Mouse (Mus musculus) gonadal fat pad, adult 2 months (tissue): ENCODE measurements around the gene Phlpp1. TPM values are rescaled to one million over a fixed set of nuclear protein-coding genes. Genes with fewer than 3 reads are reported as not detected.
"Not testable (repeated sequence)": the region's sequence is repeated elsewhere in the genome, so short reads cannot be mapped to it uniquely, and the experiment has no call there.

Source experiments
- DNase-seq: peaks from one replicate; pipeline ENCODE4 v3.0.0-alpha.2; 2012; ENCODE audit warnings: low read depth
- polyA plus RNA-seq: library from polyadenylated mRNA; depleted of rRNA; stranded (reverse); fragments of >200 nt; gene quantifications from 2 replicates; pipeline ENCODE4 v1.2.3, GENCODE M21; 2012

The Phlpp1 gene
- polyA plus RNA-seq, 1 experiment = 9.0 TPM

- no peak for DNase-seq
These were observed 72.7 kb downstream of the Phlpp1 start for GRCm38 (mm10) chr1:106244245-106244644.

- no peak for DNase-seq
These were observed 82.5 kb downstream of the Phlpp1 start for GRCm38 (mm10) chr1:106254047-106254446.

DNA sequence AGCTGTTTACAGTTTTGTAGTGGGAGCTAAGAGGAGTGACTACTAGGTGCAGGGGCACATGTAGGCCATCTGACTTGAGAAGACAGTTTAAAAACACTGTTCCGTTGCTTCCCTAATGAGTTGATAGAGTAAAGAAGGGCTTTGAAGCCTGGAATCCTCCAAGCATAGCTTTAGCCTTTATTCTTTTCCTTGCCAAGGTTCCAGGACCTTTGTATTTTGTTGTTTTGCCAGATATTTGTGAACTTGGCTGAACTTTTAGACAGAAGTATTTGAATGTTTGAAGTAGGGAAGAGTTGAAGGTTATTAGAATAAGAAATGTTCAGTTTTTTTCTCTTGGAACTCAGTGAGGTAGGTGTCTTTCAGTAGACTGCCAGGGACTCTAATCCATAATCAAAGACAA, 85.6 kb downstream of the Phlpp1 start:
- DNase-seq = no peak

- DNase-seq = peak; percentile 91
These were observed 96.7 kb downstream of the Phlpp1 start for GRCm38 (mm10) chr1:106268028-106268799.

- DNase-seq = no peak
These were observed 97.8 kb downstream of the Phlpp1 start for GRCm38 (mm10) chr1:106269337-106269736.

GRCm38 (mm10) chr1:106272916-106273315, 101.4 kb downstream of the Phlpp1 start:
- no peak for DNase-seq

GRCm38 (mm10) chr1:106273801-106274200, 102.2 kb downstream of the Phlpp1 start:
- DNase-seq = no peak

DNA sequence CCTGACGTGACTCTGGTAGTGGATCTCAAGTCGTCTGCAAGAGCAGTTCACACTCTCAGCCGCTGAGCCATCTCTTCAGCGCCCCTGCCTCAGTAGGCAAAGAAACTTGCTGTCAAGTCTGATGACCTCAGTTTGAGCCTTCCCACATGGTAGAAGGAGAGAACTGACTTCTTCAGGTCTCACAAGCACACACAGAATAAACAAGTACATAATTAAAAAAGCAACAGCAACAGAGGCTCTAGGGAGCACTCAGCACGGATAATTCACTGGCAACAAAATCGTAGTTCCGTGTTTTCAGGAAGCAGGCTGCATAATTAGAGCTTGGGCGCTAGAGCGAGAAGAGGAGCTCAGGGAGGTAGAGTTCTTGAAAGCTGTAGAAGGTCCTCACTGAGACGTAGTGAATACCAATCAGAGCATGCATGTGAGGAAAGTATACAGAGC, 103.0 kb downstream of the Phlpp1 start:
- DNase-seq = no peak

DNA sequence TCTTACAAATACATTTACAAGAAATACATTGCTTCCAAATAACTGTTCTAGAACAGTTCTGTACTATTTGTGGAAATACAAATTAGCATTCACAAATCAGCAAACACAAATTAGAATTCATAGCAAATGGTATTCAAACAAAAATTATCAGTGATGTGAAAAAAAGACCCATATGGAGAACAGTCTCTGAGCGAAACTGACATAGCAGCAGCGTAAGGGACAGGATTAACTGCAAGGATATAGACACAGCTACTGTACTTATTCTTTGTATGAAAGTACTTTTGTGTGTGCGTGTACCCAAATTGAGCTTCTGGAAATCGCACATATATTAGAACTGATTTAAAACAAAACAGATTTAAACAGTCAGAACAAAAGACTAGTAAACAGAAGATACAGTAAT, 103.6 kb downstream of the Phlpp1 start:
- no peak for DNase-seq

- DNase-seq = no peak
These were observed 104.2 kb downstream of the Phlpp1 start for GRCm38 (mm10) chr1:106275731-106276130.

DNA sequence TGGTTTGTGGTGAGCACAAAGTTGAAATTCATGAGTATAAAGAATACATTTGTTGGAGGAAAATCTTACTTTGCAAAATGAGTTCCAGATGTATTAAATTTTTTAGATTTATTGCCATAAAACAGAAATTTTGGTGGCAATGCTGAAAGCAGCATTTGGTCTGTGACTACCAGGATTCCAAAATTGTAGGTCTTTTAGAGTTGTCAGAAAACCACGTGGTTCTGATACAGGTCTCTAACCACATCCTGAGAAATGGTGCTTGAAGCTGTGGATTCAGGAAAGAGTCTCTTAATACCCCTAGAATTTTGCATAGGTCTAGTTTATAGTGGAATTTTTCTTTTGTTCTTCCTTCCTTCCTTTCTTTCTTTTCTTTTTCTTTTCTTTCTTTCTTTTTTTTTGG, 105.3 kb downstream of the Phlpp1 start:
- DNase-seq = no peak

DNA sequence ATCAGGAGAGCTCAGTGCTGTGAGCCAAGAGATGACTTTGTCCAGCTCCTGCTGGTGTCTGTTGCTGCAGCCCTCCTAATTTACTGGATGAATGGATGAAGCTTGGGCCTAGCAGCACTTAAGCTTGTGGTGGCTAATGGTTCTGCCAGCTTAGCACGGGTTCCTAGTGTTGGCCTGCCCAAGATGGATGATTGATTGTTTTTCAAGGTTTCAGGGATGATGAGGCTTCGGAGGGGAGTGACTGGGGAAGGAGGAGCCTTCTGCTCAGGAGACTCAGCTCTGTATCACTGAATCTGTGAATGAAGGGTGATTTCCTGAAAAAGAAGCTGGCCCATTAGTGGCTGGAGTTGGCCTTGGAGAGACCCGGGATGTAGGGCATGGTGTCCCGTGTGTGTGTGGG, 105.7 kb downstream of the Phlpp1 start:
- DNase-seq = no peak

- DNase-seq = no peak
These were observed 107.1 kb downstream of the Phlpp1 start for GRCm38 (mm10) chr1:106278552-106279060.

GRCm38 (mm10) chr1:106279404-106280123, 108.0 kb downstream of the Phlpp1 start:
- no peak for DNase-seq

DNA sequence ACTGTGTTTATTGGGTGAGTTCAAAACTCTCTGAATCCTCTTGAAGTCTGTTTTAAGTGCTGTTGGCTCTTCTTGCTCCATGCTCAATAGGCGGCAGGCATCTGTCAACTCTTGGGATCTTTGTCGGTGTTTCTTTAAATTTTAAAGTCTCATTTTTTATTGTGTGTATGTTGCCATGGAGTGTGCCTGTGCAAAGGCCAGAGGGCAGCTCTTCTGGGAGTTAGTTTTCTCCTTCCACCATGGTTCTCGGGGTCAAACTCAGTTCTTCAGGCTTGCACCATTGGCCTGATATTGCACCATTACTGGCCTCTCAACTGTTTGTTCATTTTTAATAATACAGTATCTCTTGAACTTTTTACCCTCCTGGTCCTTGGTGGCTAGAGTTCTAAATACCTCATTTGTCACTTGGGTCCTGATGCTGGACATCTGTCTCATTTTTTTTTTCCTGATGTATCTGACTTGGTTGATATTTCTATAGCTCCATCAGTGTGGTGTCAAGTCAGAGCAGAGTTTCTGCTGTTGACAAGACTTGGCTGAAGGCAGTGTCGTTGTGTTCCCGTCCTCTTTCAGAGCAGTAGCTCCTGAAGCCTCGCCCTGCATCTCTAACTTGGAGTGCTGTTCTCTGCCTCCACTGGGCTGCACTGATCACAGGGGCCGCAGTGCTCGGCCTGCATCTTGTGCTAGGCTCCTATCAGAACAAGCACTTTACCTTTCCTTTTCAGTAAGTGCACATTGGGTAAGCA, 108.8 kb downstream of the Phlpp1 start:
- DNase-seq = no peak

DNA sequence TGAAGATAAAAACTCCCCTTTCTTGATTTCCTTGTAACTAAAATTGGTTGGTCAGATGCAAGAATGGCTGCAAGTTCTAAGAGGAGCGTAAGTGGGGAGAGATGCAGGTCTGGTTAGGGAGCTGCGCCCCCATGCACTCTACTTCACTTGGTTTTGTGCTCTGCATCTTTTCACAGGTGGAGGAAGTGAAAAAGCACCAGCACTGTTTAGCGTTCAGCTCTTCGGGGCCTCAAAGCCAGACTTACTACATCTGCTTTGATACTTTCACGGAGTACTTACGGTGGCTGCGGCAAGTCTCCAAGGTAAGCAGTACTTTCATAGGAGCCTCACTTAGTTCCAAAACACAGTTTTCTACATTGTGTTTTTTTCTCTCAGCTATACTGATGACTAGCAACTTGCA, 115.3 kb downstream of the Phlpp1 start:
- no peak for DNase-seq

GRCm38 (mm10) chr1:106289065-106289464, 117.5 kb downstream of the Phlpp1 start:
- no peak for DNase-seq

DNA sequence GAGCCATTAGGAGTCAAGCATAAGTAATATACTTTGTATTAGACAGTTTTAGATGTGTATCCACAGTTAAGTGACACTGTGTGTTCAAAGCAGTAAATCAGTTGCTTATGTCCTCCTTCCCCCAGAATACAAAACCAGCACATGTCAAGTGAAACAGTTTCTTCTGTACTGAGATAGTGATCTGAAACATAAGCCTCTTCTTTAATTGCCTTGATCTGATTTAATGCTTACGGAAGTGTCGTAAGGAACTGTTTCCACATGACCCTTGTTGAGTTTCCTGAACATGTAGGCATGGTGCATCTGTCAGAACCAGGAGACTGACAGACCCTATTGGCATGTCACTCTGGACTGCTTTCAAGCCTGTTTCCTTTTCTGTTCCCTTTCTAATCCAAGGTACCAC, 118.0 kb downstream of the Phlpp1 start:
- DNase-seq = peak; percentile 63

- no peak for DNase-seq
These were observed 138.0 kb downstream of the Phlpp1 start for GRCm38 (mm10) chr1:106309394-106310039.

DNA sequence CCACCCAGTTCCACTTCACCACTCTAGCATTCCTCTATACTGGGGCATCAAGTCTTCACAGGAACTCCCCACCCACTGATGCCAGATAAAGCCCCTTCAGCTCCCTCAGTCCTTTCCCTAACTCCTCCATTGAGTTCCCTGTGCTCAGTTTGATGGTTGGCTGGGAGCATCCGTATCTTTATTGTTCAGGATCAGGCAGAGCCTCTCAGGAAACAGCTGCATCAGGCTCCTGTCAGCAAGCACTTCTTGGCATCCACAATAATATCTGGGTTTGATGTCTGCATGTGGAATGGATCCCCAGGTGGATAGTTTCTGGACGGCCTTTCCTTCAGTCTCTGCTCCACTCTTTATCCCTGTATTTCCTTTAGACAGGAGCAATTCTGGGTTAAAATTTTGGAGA, 138.7 kb downstream of the Phlpp1 start:
- no peak for DNase-seq

- not testable (repeated sequence) for DNase-seq
These were observed 140.3 kb downstream of the Phlpp1 start for GRCm38 (mm10) chr1:106311830-106312229.

GRCm38 (mm10) chr1:106314476-106314875, 142.9 kb downstream of the Phlpp1 start:
- no peak for DNase-seq
